In the genomic region with DNA sequence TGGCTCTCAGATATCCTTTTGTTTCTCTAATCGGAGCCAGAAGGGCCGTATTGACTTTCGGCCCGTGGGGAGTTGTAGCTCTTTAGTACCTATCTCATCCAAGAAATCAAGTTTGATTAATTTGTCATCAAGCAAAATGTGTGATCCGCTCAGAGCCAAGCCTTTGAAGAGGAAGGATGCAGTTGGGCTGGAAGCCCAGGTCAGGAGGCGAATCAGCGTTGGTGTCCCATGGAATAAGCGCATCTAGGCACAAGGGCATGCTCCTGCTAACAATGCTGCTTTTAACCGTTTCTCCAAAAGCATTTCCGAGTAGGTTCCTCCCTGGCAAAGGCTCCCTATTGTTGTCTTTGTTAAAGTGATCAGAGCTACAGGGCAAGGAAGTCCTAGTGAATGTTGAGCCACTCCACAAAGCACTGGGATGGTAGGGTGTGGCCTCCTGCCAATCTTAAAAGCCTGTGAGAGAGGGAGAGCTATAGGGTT, we compare ENCODE assay signal across 11 mouse cellular contexts. TPM values are rescaled to one million over a fixed set of nuclear protein-coding genes. Genes with fewer than 3 reads are reported as not detected.
A peak's percentile ranks its signal among the peaks of the same experiment; 100 is the strongest.
DNase-seq lines count a peak whose midpoint lies in the region; ATAC-seq and TF ChIP-seq lines count a peak whose summit lies in the region.
"Had no signal": no experiment of that assay in that cellular context is flagged by ENCODE, and none has a peak within 500 bp of the region (broad histone marks: within the 10 kb centered on the region; RNA-seq: fewer than 3 reads in every experiment).

No protein-coding gene starts in this region.

- ATAC-seq in forebrain, embryonic 16.5 days = no peak
- no peak for ATAC-seq in embryonic facial prominence, embryonic 14.5 days (ENCODE audit: low read depth)
- ATAC-seq in inflammation-experienced regulatory T-cells, adult 6 months = no peak
- ATAC-seq: activated CD4-positive, CD25-positive, alpha-beta regulatory T cell, adult 4 months had no signal

- H3K27ac ChIP-seq in forebrain, embryonic 10.5 days = peak overlapping the region; percentile 58
- H3K27ac ChIP-seq in forebrain, embryonic 16.5 days (ENCODE audit: low read length) = no peak overlapping the region
- H3K27ac ChIP-seq in embryonic facial prominence, embryonic 14.5 days (replicated peaks; ENCODE audit: low read depth, low read length) = no peak overlapping the region
- H3K27ac ChIP-seq in limb, embryonic 10.5 days = peak overlapping the region; percentile 53
- H3K27ac ChIP-seq: liver, embryonic 13.5 days had no signal

- 20% methylated on average over 10 of the region's 10 CpGs for WGBS in forebrain, embryonic 10.5 days
- WGBS in forebrain, embryonic 16.5 days = 21% methylated on average over 10 of the region's 10 CpGs
- WGBS in embryonic facial prominence, embryonic 14.5 days = 22% methylated on average over 10 of the region's 10 CpGs
- 52% methylated on average over 10 of the region's 10 CpGs for WGBS in limb, embryonic 10.5 days

- H3K4me1 ChIP-seq in forebrain, embryonic 10.5 days = peaks cover 58% of the 10 kb centered on the region
- H3K4me1 ChIP-seq in forebrain, embryonic 16.5 days (replicated peaks; ENCODE audit: control insufficient read depth, insufficient read depth, low read length) = peaks cover 5% of the 10 kb centered on the region; the same call in 1 of the 2 replicates
- H3K4me1 ChIP-seq in E14TG2a.4 (replicated peaks; ENCODE audit: low read depth, low read length) = peaks cover 72% of the 10 kb centered on the region
- H3K4me1 ChIP-seq in embryonic facial prominence, embryonic 14.5 days (ENCODE audit: control insufficient read depth, insufficient read depth, low read length) = peaks cover 37% of the 10 kb centered on the region
- H3K4me1 ChIP-seq in limb, embryonic 10.5 days = peaks cover 72% of the 10 kb centered on the region
- H3K4me1 ChIP-seq: liver, embryonic 13.5 days had no signal

- H3K27me3 ChIP-seq in forebrain, embryonic 10.5 days (ENCODE audit: poor library complexity, severe bottlenecking) = peaks cover 39% of the 10 kb centered on the region
- H3K27me3 ChIP-seq in forebrain, embryonic 16.5 days (replicated peaks; ENCODE audit: control insufficient read depth, insufficient read depth, low read length) = no peaks in the 10 kb centered on the region
- H3K27me3 ChIP-seq in E14TG2a.4 (ENCODE audit: insufficient read depth, low read length) = peaks cover 14% of the 10 kb centered on the region
- H3K27me3 ChIP-seq in embryonic facial prominence, embryonic 14.5 days (replicated peaks; ENCODE audit: control insufficient read depth, insufficient read depth, low read length) = no peaks in the 10 kb centered on the region
- peaks cover 6% of the 10 kb centered on the region; the same call in 1 of the 2 replicates for H3K27me3 ChIP-seq in limb, embryonic 10.5 days (ENCODE audit: low read depth, poor library complexity, severe bottlenecking)
- H3K27me3 ChIP-seq: liver, embryonic 13.5 days had no signal

- H3K9me3 ChIP-seq in forebrain, embryonic 10.5 days = no peaks in the 10 kb centered on the region
- no peaks in the 10 kb centered on the region for H3K9me3 ChIP-seq in forebrain, embryonic 16.5 days (ENCODE audit: control insufficient read depth, low read length)
- H3K9me3 ChIP-seq in E14TG2a.4 (ENCODE audit: low read length) = no peaks in the 10 kb centered on the region
- H3K9me3 ChIP-seq in embryonic facial prominence, embryonic 14.5 days (ENCODE audit: control insufficient read depth, low read length) = no peaks in the 10 kb centered on the region
- no peaks in the 10 kb centered on the region for H3K9me3 ChIP-seq in limb, embryonic 10.5 days (replicated peaks)
- H3K9me3 ChIP-seq: liver, embryonic 13.5 days had no signal

- TF ChIP-seq CTCF in E14TG2a.4 (conservative IDR thresholded peaks at IDR 0.05; ENCODE audit: low read length) = no peak

- DNase-seq in forebrain, embryonic 10.5 days (ENCODE audit: extremely low spot score, low spot score) = no peak
- DNase-seq in embryonic facial prominence, embryonic 14.5 days (ENCODE audit: low spot score) = peak; percentile 38
- no peak for DNase-seq in limb, embryonic 10.5 days (ENCODE audit: low spot score)
- DNase-seq in ovary, postnatal 36 days (ENCODE audit: low spot score) = no peak
- DNase-seq in liver = no peak
- DNase-seq: liver, embryonic 13.5 days had no signal

- no peaks in the 10 kb centered on the region for H3K36me3 ChIP-seq in forebrain, embryonic 10.5 days (replicated peaks)
- H3K36me3 ChIP-seq in forebrain, embryonic 16.5 days (ENCODE audit: control insufficient read depth, insufficient read depth) = no peaks in the 10 kb centered on the region
- H3K36me3 ChIP-seq in E14TG2a.4 (ENCODE audit: insufficient read depth, low read length) = no peaks in the 10 kb centered on the region
- no peaks in the 10 kb centered on the region for H3K36me3 ChIP-seq in embryonic facial prominence, embryonic 14.5 days (ENCODE audit: control insufficient read depth, insufficient read depth, low read length)
- H3K36me3 ChIP-seq in limb, embryonic 10.5 days = no peaks in the 10 kb centered on the region
- H3K36me3 ChIP-seq: liver, embryonic 13.5 days had no signal

- no peak overlapping the region for H3K9ac ChIP-seq in forebrain, embryonic 16.5 days (replicated peaks; ENCODE audit: low read depth, low read length)
- peak overlapping the region; percentile 42; the same call in 1 of the 2 replicates for H3K9ac ChIP-seq in embryonic facial prominence, embryonic 14.5 days (ENCODE audit: low read depth, low read length)
- H3K9ac ChIP-seq: liver, embryonic 13.5 days had no signal

- no peak overlapping the region for H3K4me2 ChIP-seq in forebrain, embryonic 16.5 days (ENCODE audit: low read length)
- H3K4me2 ChIP-seq in embryonic facial prominence, embryonic 14.5 days (ENCODE audit: low read depth, low read length) = no peak overlapping the region
- H3K4me2 ChIP-seq: liver, embryonic 13.5 days had no signal

- H3K4me3 ChIP-seq in forebrain, embryonic 10.5 days = no peak overlapping the region
- no peak overlapping the region for H3K4me3 ChIP-seq in forebrain, embryonic 16.5 days (replicated peaks; ENCODE audit: low read length)
- H3K4me3 ChIP-seq in E14TG2a.4 (replicated peaks; ENCODE audit: low read length) = peak overlapping the region; percentile 18
- H3K4me3 ChIP-seq in embryonic facial prominence, embryonic 14.5 days (ENCODE audit: low read depth, low read length) = no peak overlapping the region
- no peak overlapping the region for H3K4me3 ChIP-seq in limb, embryonic 10.5 days
- H3K4me3 ChIP-seq: erythroblast, embryonic 14.5 days; liver, embryonic 13.5 days had no signal

RNA-seq across cellular contexts. Expression of a gene that starts 51.3 kb away (rescaled TPM):
- polyA plus RNA-seq in forebrain, embryonic 10.5 days (2016; fragmentation: Nextera tagmentation; extraction: Ambion mirVana) = 12.7 and 13.4 TPM in 2 replicates
- polyA plus RNA-seq in forebrain, embryonic 16.5 days (2015; fragmentation: Nextera tagmentation; extraction: Ambion mirVana) = 8.8 and 10.2 TPM in 2 replicates
- 11.2 and 12.1 TPM in 2 replicates for polyA plus RNA-seq in embryonic facial prominence, embryonic 14.5 days (2014; fragmentation: Nextera tagmentation; extraction: Ambion mirVana)
- 11.1 and 14.6 TPM in 2 replicates for polyA plus RNA-seq in limb, embryonic 10.5 days (2016; fragmentation: Nextera tagmentation; extraction: Ambion mirVana)
- 10 to 100 TPM; 23.0 to 31.4 (median 29.9) TPM for polyA plus RNA-seq in inflammation-experienced regulatory T-cells, adult 6 months (2017; shearing (Covaris generic))
- polyA plus RNA-seq: erythroblast, embryonic 14.5 days had no signal

RNA-seq across cellular contexts. Expression of a gene that starts 51.3 kb away (rescaled TPM):
- polyA plus RNA-seq in forebrain, embryonic 10.5 days (2016; fragmentation: Nextera tagmentation; extraction: Ambion mirVana) = 2.7 and 3.6 TPM in 2 replicates
- 3.0 and 6.3 TPM in 2 replicates for polyA plus RNA-seq in forebrain, embryonic 16.5 days (2015; fragmentation: Nextera tagmentation; extraction: Ambion mirVana)
- polyA plus RNA-seq in embryonic facial prominence, embryonic 14.5 days (2014; fragmentation: Nextera tagmentation; extraction: Ambion mirVana) = 2.6 and 3.0 TPM in 2 replicates
- 2.4 and 3.2 TPM in 2 replicates for polyA plus RNA-seq in limb, embryonic 10.5 days (2016; fragmentation: Nextera tagmentation; extraction: Ambion mirVana)
- 10 to 100 TPM in 2 of 3 experiments, under 1 TPM in 1; 0.88 to 21.2 (median 18.7) TPM for polyA plus RNA-seq in inflammation-experienced regulatory T-cells, adult 6 months (2017; shearing (Covaris generic))
- polyA plus RNA-seq: erythroblast, embryonic 14.5 days had no signal

Comparison
In these comparisons a context has a peak if more than half of its experiments do, and no peak if none do; other contexts are left out.
1. H3K27ac ChIP-seq: peak in forebrain, embryonic 10.5 days (single experiment) and limb, embryonic 10.5 days (single experiment); none in forebrain, embryonic 16.5 days (single experiment) and embryonic facial prominence, embryonic 14.5 days (single experiment).